22 mouse cellular contexts compared by ENCODE assay signal in the genomic region with DNA sequence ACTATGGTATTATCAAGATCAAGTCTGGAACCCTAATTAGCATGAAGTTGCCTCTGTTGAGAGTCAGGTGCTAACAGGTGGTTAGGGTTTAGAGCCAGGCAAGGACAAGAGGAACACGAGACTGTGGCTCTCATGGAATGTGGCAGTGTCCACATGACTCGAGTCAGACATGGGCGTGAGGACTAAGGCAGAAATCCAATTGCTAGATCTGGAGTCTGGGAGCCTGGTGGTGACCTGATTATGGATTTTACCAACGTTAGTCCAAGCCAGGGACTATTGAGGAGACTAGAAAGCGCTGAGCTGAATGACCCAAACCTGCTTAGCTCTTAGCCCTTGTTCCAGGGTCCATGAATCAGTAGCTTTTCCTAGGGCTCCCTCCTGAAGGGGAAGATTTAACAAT. TPM values are rescaled to one million over a fixed set of nuclear protein-coding genes. Genes with fewer than 3 reads are reported as not detected.
DNase-seq lines count a peak whose midpoint lies in the region; ATAC-seq and TF ChIP-seq lines count a peak whose summit lies in the region.
"Had no signal": no experiment of that assay in that cellular context is flagged by ENCODE, and none has a peak within 500 bp of the region (broad histone marks: within the 10 kb centered on the region; RNA-seq: fewer than 3 reads in every experiment).

No protein-coding gene starts in this region.

- H3K4me3 ChIP-seq in intestine, embryonic 15.5 days (replicated peaks), result no peak overlapping the region
- H3K4me3 ChIP-seq in liver, embryonic 16.5 days (ENCODE audit: low read depth, low read length), result no peak overlapping the region
- H3K4me3 ChIP-seq in gastrocnemius, adult 2 months, result no peak overlapping the region
- H3K4me3 ChIP-seq in limb, embryonic 10.5 days, result no peak overlapping the region
- H3K4me3 ChIP-seq: erythroblast, embryonic 14.5 days; forebrain, embryonic 15.5 days; hindbrain, embryonic 15.5 days; limb, embryonic 12.5 days; midbrain, embryonic 15.5 days had no signal

- DNase-seq in heart, postnatal 10 days, result peak; percentile 11 to 15
- DNase-seq in heart, adult 8-10 months (ENCODE audit: low spot score), result no peak
- DNase-seq in kidney, postnatal 14 days, result peak; percentile 28
- no peak for DNase-seq in gastrocnemius, adult 2 months
- DNase-seq in layer of hippocampus, postnatal 10 days (ENCODE audit: low spot score in 2 of 2), result no peak
- DNase-seq in limb, embryonic 10.5 days (ENCODE audit: low spot score), result no peak
- DNase-seq: adrenal gland, postnatal 10 days; cerebellum, adult 18-20 months; cerebellum, postnatal 36 days; thymus, adult 2 months had no signal

- H3K4me1 ChIP-seq in intestine, embryonic 15.5 days (replicated peaks), result peaks cover 5% of the 10 kb centered on the region; the same call in 1 of the 2 replicates
- no peaks in the 10 kb centered on the region for H3K4me1 ChIP-seq in liver, embryonic 16.5 days (ENCODE audit: control insufficient read depth, low read depth, low read length)
- H3K4me1 ChIP-seq in limb, embryonic 10.5 days, result no peaks in the 10 kb centered on the region
- H3K4me1 ChIP-seq: forebrain, embryonic 15.5 days; hindbrain, embryonic 15.5 days; limb, embryonic 12.5 days; midbrain, embryonic 15.5 days had no signal

- 67% methylated on average over 5 of the region's 5 CpGs for WGBS in intestine, embryonic 15.5 days
- 51% methylated on average over 5 of the region's 5 CpGs for WGBS in liver, embryonic 16.5 days (ENCODE audit: insufficient replicate concordance)
- WGBS in limb, embryonic 10.5 days, result 83% methylated on average over 5 of the region's 5 CpGs

- H3K9ac ChIP-seq in intestine, embryonic 15.5 days, result no peak overlapping the region
- H3K9ac ChIP-seq in liver, embryonic 16.5 days (ENCODE audit: low read depth, low read length), result no peak overlapping the region
- H3K9ac ChIP-seq: forebrain, embryonic 15.5 days; hindbrain, embryonic 15.5 days; limb, embryonic 12.5 days; midbrain, embryonic 15.5 days had no signal

- ATAC-seq in intestine, embryonic 15.5 days, result peak; percentile 48
- 0 out of 2 replicates have a peak, but pooled peaks have one; percentile 30 for ATAC-seq in liver, embryonic 16.5 days (ENCODE audit: low read depth)
- ATAC-seq: forebrain, embryonic 15.5 days; midbrain, embryonic 15.5 days had no signal

- no peak overlapping the region for H3K27ac ChIP-seq in intestine, embryonic 15.5 days
- H3K27ac ChIP-seq in liver, embryonic 16.5 days (ENCODE audit: low read length), result peak overlapping the region; percentile 56
- H3K27ac ChIP-seq in gastrocnemius, adult 2 months, result no peak overlapping the region
- H3K27ac ChIP-seq in limb, embryonic 10.5 days, result no peak overlapping the region
- H3K27ac ChIP-seq: forebrain, embryonic 15.5 days; hindbrain, embryonic 15.5 days; limb, embryonic 12.5 days; midbrain, embryonic 15.5 days had no signal

- no peak overlapping the region for H3K4me2 ChIP-seq in intestine, embryonic 15.5 days (replicated peaks)
- no peak overlapping the region for H3K4me2 ChIP-seq in liver, embryonic 16.5 days (ENCODE audit: low read depth, low read length)
- H3K4me2 ChIP-seq: forebrain, embryonic 15.5 days; hindbrain, embryonic 15.5 days; limb, embryonic 12.5 days; midbrain, embryonic 15.5 days had no signal

- TF ChIP-seq CTCF in gastrocnemius, adult 2 months (IDR thresholded peaks at IDR 0.05), result no peak

- H3K9me3 ChIP-seq in intestine, embryonic 15.5 days, result no peaks in the 10 kb centered on the region
- no peaks in the 10 kb centered on the region for H3K9me3 ChIP-seq in liver, embryonic 16.5 days (replicated peaks; ENCODE audit: control insufficient read depth, low read length)
- no peaks in the 10 kb centered on the region for H3K9me3 ChIP-seq in limb, embryonic 10.5 days (replicated peaks)
- H3K9me3 ChIP-seq: forebrain, embryonic 15.5 days; hindbrain, embryonic 15.5 days; limb, embryonic 12.5 days; midbrain, embryonic 15.5 days had no signal

- intact Hi-C loops in heart, postnatal 10 days (cut with DNase I), result no loop called here
- intact Hi-C loops in gastrocnemius, adult 2 months (cut with DNase I), result no loop called here

- no peaks in the 10 kb centered on the region for H3K36me3 ChIP-seq in intestine, embryonic 15.5 days
- H3K36me3 ChIP-seq in liver, embryonic 16.5 days (ENCODE audit: control insufficient read depth, insufficient read depth), result no peaks in the 10 kb centered on the region
- no peaks in the 10 kb centered on the region for H3K36me3 ChIP-seq in limb, embryonic 10.5 days
- H3K36me3 ChIP-seq: forebrain, embryonic 15.5 days; hindbrain, embryonic 15.5 days; limb, embryonic 12.5 days; midbrain, embryonic 15.5 days had no signal

- no peaks in the 10 kb centered on the region for H3K27me3 ChIP-seq in intestine, embryonic 15.5 days (replicated peaks)
- H3K27me3 ChIP-seq in liver, embryonic 16.5 days (ENCODE audit: control insufficient read depth, insufficient read depth, low read depth, low read length), result no peaks in the 10 kb centered on the region
- no peaks in the 10 kb centered on the region for H3K27me3 ChIP-seq in limb, embryonic 10.5 days (ENCODE audit: low read depth, poor library complexity, severe bottlenecking)
- H3K27me3 ChIP-seq: forebrain, embryonic 15.5 days; hindbrain, embryonic 15.5 days; limb, embryonic 12.5 days; midbrain, embryonic 15.5 days had no signal

RNA-seq across cellular contexts. Expression of a gene that starts 6.9 kb away (rescaled TPM):
- total RNA-seq in heart, postnatal 10 days (2021), result not detected
- not detected for total RNA-seq in heart, adult 8-10 months (2022)
- 0.06 TPM in 1 of 2 replicates, not detected in the other for polyA plus RNA-seq in intestine, embryonic 15.5 days (2015; fragmentation: Nextera tagmentation; extraction: Ambion mirVana)
- polyA plus RNA-seq in liver, embryonic 16.5 days (2015; fragmentation: Nextera tagmentation; extraction: Ambion mirVana), result 1.5 and 1.8 TPM in 2 replicates
- not detected for total RNA-seq in gastrocnemius, adult 2 months (2021)
- total RNA-seq in layer of hippocampus, postnatal 10 days (2021), result under 1 TPM in 1 of 2 experiments, not detected in 1; 0.21 TPM
- not detected in 2 replicates for polyA plus RNA-seq in limb, embryonic 10.5 days (2016; fragmentation: Nextera tagmentation; extraction: Ambion mirVana)
- total RNA-seq: granulocyte monocyte progenitor cell, adult 5-6 weeks; heart, postnatal 25 days; megakaryocyte, adult 5-6 weeks; neutrophil, adult 5-6 weeks had no signal
- polyA plus RNA-seq: erythroblast, embryonic 14.5 days; forebrain, embryonic 15.5 days; hindbrain, embryonic 15.5 days; limb, embryonic 12.5 days; thymus, adult 2 months; urinary bladder, adult 2 months had no signal

RNA-seq across cellular contexts. Expression of a gene that starts 49.1 kb away (rescaled TPM):
- not detected for total RNA-seq in heart, postnatal 10 days (2021)
- total RNA-seq in heart, adult 8-10 months (2022), result not detected
- 9.4 and 10.7 TPM in 2 replicates for polyA plus RNA-seq in intestine, embryonic 15.5 days (2015; fragmentation: Nextera tagmentation; extraction: Ambion mirVana)
- polyA plus RNA-seq in liver, embryonic 16.5 days (2015; fragmentation: Nextera tagmentation; extraction: Ambion mirVana), result 34.3 and 34.6 TPM in 2 replicates
- total RNA-seq in gastrocnemius, adult 2 months (2021), result not detected
- not detected for total RNA-seq in layer of hippocampus, postnatal 10 days (2021)
- not detected in 2 replicates for polyA plus RNA-seq in limb, embryonic 10.5 days (2016; fragmentation: Nextera tagmentation; extraction: Ambion mirVana)
- total RNA-seq: granulocyte monocyte progenitor cell, adult 5-6 weeks; heart, postnatal 25 days; megakaryocyte, adult 5-6 weeks; neutrophil, adult 5-6 weeks had no signal
- polyA plus RNA-seq: erythroblast, embryonic 14.5 days; forebrain, embryonic 15.5 days; hindbrain, embryonic 15.5 days; limb, embryonic 12.5 days; midbrain, embryonic 15.5 days; thymus, adult 2 months; urinary bladder, adult 2 months had no signal

Comparison
In these comparisons a context has a peak if more than half of its experiments do, and no peak if none do; other contexts are left out.
1. DNase-seq: peak in heart, postnatal 10 days (2 of 2) and kidney, postnatal 14 days (single experiment); none in heart, adult 8-10 months (single experiment), gastrocnemius, adult 2 months (single experiment), layer of hippocampus, postnatal 10 days (0 of 2) and limb, embryonic 10.5 days (single experiment).